Mouse (Mus musculus) embryonic facial prominence, embryonic 11.5 days (tissue): ENCODE results near the gene Ston1. TPM values are rescaled to one million over a fixed set of nuclear protein-coding genes. Genes with fewer than 3 reads are reported as not detected.
A peak's percentile ranks its signal among the peaks of the same experiment; 100 is the strongest.

Experiments used
- ATAC-seq: fragments of 200-750 bp; cut with Nextera tagmentation; replicated peaks from 2 replicates; pipeline ENCODE4 v1.8.0; 2017; ENCODE audit warnings: low read depth; ENCODE audit not compliant: insufficient number of reproducible peaks, low FRiP score, low TSS enrichment
- DNase-seq: peaks from one replicate; pipeline ENCODE4 v3.0.0-alpha.2; 2015; ENCODE audit warnings: low spot score
- H3K27ac ChIP-seq: fragments of 300-500 bp; sonication (generic); replicated peaks from 2 replicates; pipeline ENCODE4 v1.5.1; 2014; ENCODE audit warnings: mild to moderate bottlenecking, low read depth, low read length, control low read depth
- H3K27me3 ChIP-seq: fragments of 300-500 bp; sonication (generic); 2 replicates; pipeline ENCODE4 v1.6.1; 2014; ENCODE audit warnings: mild to moderate bottlenecking, low read length, moderate library complexity, mixed read lengths; ENCODE audit not compliant: control insufficient read depth, insufficient read depth
- H3K36me3 ChIP-seq: fragments of 300-500 bp; sonication (generic); replicated peaks from 2 replicates; pipeline ENCODE4 v1.6.1; 2014; ENCODE audit warnings: low read depth, mild to moderate bottlenecking, low read length, moderate library complexity, mixed read lengths; ENCODE audit not compliant: control insufficient read depth, insufficient read depth
- H3K4me1 ChIP-seq: fragments of 300-500 bp; sonication (generic); 2 replicates; pipeline ENCODE4 v1.6.1; 2014; ENCODE audit warnings: low read length, mixed read lengths; ENCODE audit not compliant: control insufficient read depth, insufficient read depth
- H3K4me2 ChIP-seq: fragments of 300-500 bp; sonication (generic); 2 replicates; pipeline ENCODE4 v1.6.1; 2014; ENCODE audit warnings: low read depth, mild to moderate bottlenecking, control low read depth, low read length, moderate library complexity
- H3K4me3 ChIP-seq: fragments of 300-500 bp; sonication (generic); 2 replicates; pipeline ENCODE4 v1.5.1; 2014; ENCODE audit warnings: low read depth, low read length, control low read depth
- H3K9ac ChIP-seq: fragments of 300-500 bp; sonication (generic); replicated peaks from 2 replicates; pipeline ENCODE4 v1.6.1; 2014; ENCODE audit warnings: mild to moderate bottlenecking, control low read depth, low read length
- H3K9me3 ChIP-seq: fragments of 300-500 bp; sonication (generic); replicated peaks from 2 replicates; pipeline ENCODE4 v1.6.1; 2016; ENCODE audit warnings: mild to moderate bottlenecking, low read length, inconsistent platforms, mixed read lengths; ENCODE audit not compliant: control insufficient read depth
- WGBS: fragments of 180-500 bp; shearing (Covaris S2); extraction: QIAGEN DNeasy Blood & Tissue Kit; methylation state at CpG from one replicate; pipeline ENCODE4 v1.1.7; 2014; 5-methylcytosine and 5-hydroxymethylcytosine counted together
- polyA plus RNA-seq: library from polyadenylated mRNA; unstranded; fragments of >200 nt; fragmentation: Nextera tagmentation; extraction: Ambion mirVana; gene quantifications from 2 replicates; pipeline ENCODE4 v1.2.1, GENCODE M21; 2014

The Ston1 gene
- polyA plus RNA-seq, 1 experiment from 2014 or later = 6.2 TPM

- Histone ChIP-seq H3K4me1 (no peaks in the 10 kb centered on the region; the same call in none of the 2 replicates), H3K4me2 (no peak overlapping the region), H3K4me3 (no peak overlapping the region), H3K27ac (no peak overlapping the region), H3K27me3 (no peaks in the 10 kb centered on the region), H3K36me3 (no peaks in the 10 kb centered on the region), H3K9me3 (no peaks in the 10 kb centered on the region), H3K9ac (no peak overlapping the region)
- ATAC-seq (no peak), DNase-seq (no peak)
- WGBS = 37% methylated on average over 4 of the region's 4 CpGs
Observed at GRCm38 (mm10) chr17:88629381-88629759, 31.9 kb downstream of the Ston1 start.

GRCm38 (mm10) chr17:88629931-88630553 lies 32.6 kb downstream of the Ston1 start:
- no peak overlapping the region for H3K27ac ChIP-seq
- H3K36me3 ChIP-seq = no peaks in the 10 kb centered on the region
- no peaks in the 10 kb centered on the region for H3K9me3 ChIP-seq
- H3K4me1 ChIP-seq = no peaks in the 10 kb centered on the region; the same call in none of the 2 replicates
- ATAC-seq = peak; percentile 14; the same call in 1 of the 2 replicates
- H3K4me3 ChIP-seq = no peak overlapping the region
- no peak overlapping the region; the same call in 1 of the 2 replicates for H3K9ac ChIP-seq
- no peaks in the 10 kb centered on the region for H3K27me3 ChIP-seq
- DNase-seq = peak; percentile 22
- no peak overlapping the region for H3K4me2 ChIP-seq
- 24% methylated on average over 11 of the region's 11 CpGs for WGBS

GRCm38 (mm10) chr17:88630554-88630948 lies 33.1 kb downstream of the Ston1 start:
- DNase-seq (no peak), ATAC-seq (no peak)
- Histone ChIP-seq H3K4me2 (no peak overlapping the region), H3K36me3 (no peaks in the 10 kb centered on the region), H3K27ac (no peak overlapping the region), H3K9me3 (no peaks in the 10 kb centered on the region), H3K4me1 (no peaks in the 10 kb centered on the region; the same call in none of the 2 replicates), H3K9ac (no peak overlapping the region), H3K27me3 (no peaks in the 10 kb centered on the region), H3K4me3 (no peak overlapping the region)
- WGBS = 83% methylated on average over 3 of the region's 3 CpGs

- Histone ChIP-seq H3K9ac (no peak overlapping the region), H3K27ac (no peak overlapping the region), H3K9me3 (no peaks in the 10 kb centered on the region), H3K36me3 (no peaks in the 10 kb centered on the region), H3K27me3 (no peaks in the 10 kb centered on the region), H3K4me2 (no peak overlapping the region), H3K4me1 (no peaks in the 10 kb centered on the region; the same call in none of the 2 replicates), H3K4me3 (no peak overlapping the region)
- ATAC-seq = no peak
- WGBS = 85% methylated on average over 3 of the region's 3 CpGs
- no peak for DNase-seq
Observed at GRCm38 (mm10) chr17:88632631-88633030, 35.1 kb downstream of the Ston1 start.

GRCm38 (mm10) chr17:88636076-88636475 lies 38.6 kb downstream of the Ston1 start:
- Histone ChIP-seq H3K36me3 (no peaks in the 10 kb centered on the region), H3K4me3 (no peak overlapping the region), H3K4me2 (no peak overlapping the region), H3K9ac (no peak overlapping the region), H3K4me1 (no peaks in the 10 kb centered on the region; the same call in 1 of the 2 replicates), H3K27me3 (no peaks in the 10 kb centered on the region), H3K27ac (no peak overlapping the region), H3K9me3 (no peaks in the 10 kb centered on the region)
- no peak for DNase-seq
- ATAC-seq = no peak
- 76% methylated on average over 14 of the region's 14 CpGs for WGBS

- no peak for ATAC-seq
Observed at GRCm38 (mm10) chr17:88636587-88636986, 39.1 kb downstream of the Ston1 start.

GRCm38 (mm10) chr17:88641012-88641411 lies 43.5 kb downstream of the Ston1 start:
- Histone ChIP-seq H3K36me3 (no peaks in the 10 kb centered on the region), H3K9ac (no peak overlapping the region), H3K4me1 (no peaks in the 10 kb centered on the region), H3K27me3 (no peaks in the 10 kb centered on the region), H3K4me2 (no peak overlapping the region), H3K27ac (no peak overlapping the region), H3K4me3 (no peak overlapping the region), H3K9me3 (no peaks in the 10 kb centered on the region)
- DNase-seq (peak; percentile 87), ATAC-seq (no peak; the same call in 1 of the 2 replicates)
- WGBS = 27% methylated on average over 6 of the region's 6 CpGs

More at GRCm38 (mm10) chr17:88636587-88636986, 39.1 kb downstream of the Ston1 start:
- DNase-seq = no peak
- H3K9me3 ChIP-seq = no peaks in the 10 kb centered on the region
- H3K9ac ChIP-seq = no peak overlapping the region
- H3K27ac ChIP-seq = no peak overlapping the region
- no peak overlapping the region for H3K4me3 ChIP-seq
- WGBS = 26% methylated on average over 12 of the region's 12 CpGs
- H3K36me3 ChIP-seq = no peaks in the 10 kb centered on the region
- H3K4me1 ChIP-seq = no peaks in the 10 kb centered on the region; the same call in 1 of the 2 replicates
- H3K27me3 ChIP-seq = no peaks in the 10 kb centered on the region
- no peak overlapping the region for H3K4me2 ChIP-seq

- Histone ChIP-seq H3K27ac (no peak overlapping the region), H3K36me3 (no peaks in the 10 kb centered on the region)
- 84% methylated on average over 8 of the region's 8 CpGs for WGBS
Observed at GRCm38 (mm10) chr17:88641836-88642235, 44.4 kb downstream of the Ston1 start.

More at GRCm38 (mm10) chr17:88641836-88642235, 44.4 kb downstream of the Ston1 start:
- Histone ChIP-seq H3K9ac (no peak overlapping the region), H3K9me3 (no peaks in the 10 kb centered on the region), H3K4me1 (no peaks in the 10 kb centered on the region), H3K27me3 (no peaks in the 10 kb centered on the region), H3K4me2 (no peak overlapping the region), H3K4me3 (no peak overlapping the region)
- DNase-seq (no peak), ATAC-seq (no peak)
